Mouse (Mus musculus) hindbrain, embryonic 10.5 days (tissue): ENCODE measurements around the gene Raet1e. TPM values are rescaled to one million over a fixed set of nuclear protein-coding genes. Genes with fewer than 3 reads are reported as not detected.
"Not testable (repeated sequence)": the region's sequence is repeated elsewhere in the genome, so short reads cannot be mapped to it uniquely, and the experiment has no call there.

Experiments
- DNase-seq: peaks from one replicate; pipeline ENCODE4 v3.0.0-alpha.2; 2017; ENCODE audit warnings: low spot score
- H3K27ac ChIP-seq: fragments of 300-500 bp; sonication (generic); 2 replicates; pipeline ENCODE4 v1.5.1; 2016; ENCODE audit warnings: mild to moderate bottlenecking, moderate library complexity
- H3K27me3 ChIP-seq: fragments of 300-500 bp; sonication (generic); 2 replicates; pipeline ENCODE4 v1.6.1; 2016; ENCODE audit warnings: mild to moderate bottlenecking; ENCODE audit not compliant: poor library complexity, insufficient read depth, severe bottlenecking
- H3K36me3 ChIP-seq: fragments of 300-500 bp; sonication (generic); 2 replicates; pipeline ENCODE4 v1.6.1; 2016; ENCODE audit warnings: mild to moderate bottlenecking, moderate library complexity
- H3K4me1 ChIP-seq: fragments of 300-500 bp; sonication (generic); replicated peaks from 2 replicates; pipeline ENCODE4 v1.6.1; 2016; ENCODE audit warnings: mild to moderate bottlenecking
- H3K4me3 ChIP-seq: fragments of 300-500 bp; sonication (generic); 2 replicates; pipeline ENCODE4 v1.5.1; 2016; ENCODE audit warnings: mild to moderate bottlenecking, moderate library complexity
- H3K9me3 ChIP-seq: fragments of 300-500 bp; sonication (generic); 2 replicates; pipeline ENCODE4 v1.6.1; 2016; ENCODE audit warnings: mild to moderate bottlenecking, moderate library complexity
- WGBS: fragments of 180-500 bp; shearing (Covaris S2); methylation state at CpG from one replicate; pipeline ENCODE4 v1.1.7; 2016; 5-methylcytosine and 5-hydroxymethylcytosine counted together
- polyA plus RNA-seq: library from polyadenylated mRNA; unstranded; fragments of >200 nt; fragmentation: Nextera tagmentation; extraction: Ambion mirVana; gene quantifications from 2 replicates; pipeline ENCODE4 v1.2.1, GENCODE M21; 2016

Raet1e gene
- polyA plus RNA-seq, 1 experiment from 2014 or later, result 15.1 TPM

DNA sequence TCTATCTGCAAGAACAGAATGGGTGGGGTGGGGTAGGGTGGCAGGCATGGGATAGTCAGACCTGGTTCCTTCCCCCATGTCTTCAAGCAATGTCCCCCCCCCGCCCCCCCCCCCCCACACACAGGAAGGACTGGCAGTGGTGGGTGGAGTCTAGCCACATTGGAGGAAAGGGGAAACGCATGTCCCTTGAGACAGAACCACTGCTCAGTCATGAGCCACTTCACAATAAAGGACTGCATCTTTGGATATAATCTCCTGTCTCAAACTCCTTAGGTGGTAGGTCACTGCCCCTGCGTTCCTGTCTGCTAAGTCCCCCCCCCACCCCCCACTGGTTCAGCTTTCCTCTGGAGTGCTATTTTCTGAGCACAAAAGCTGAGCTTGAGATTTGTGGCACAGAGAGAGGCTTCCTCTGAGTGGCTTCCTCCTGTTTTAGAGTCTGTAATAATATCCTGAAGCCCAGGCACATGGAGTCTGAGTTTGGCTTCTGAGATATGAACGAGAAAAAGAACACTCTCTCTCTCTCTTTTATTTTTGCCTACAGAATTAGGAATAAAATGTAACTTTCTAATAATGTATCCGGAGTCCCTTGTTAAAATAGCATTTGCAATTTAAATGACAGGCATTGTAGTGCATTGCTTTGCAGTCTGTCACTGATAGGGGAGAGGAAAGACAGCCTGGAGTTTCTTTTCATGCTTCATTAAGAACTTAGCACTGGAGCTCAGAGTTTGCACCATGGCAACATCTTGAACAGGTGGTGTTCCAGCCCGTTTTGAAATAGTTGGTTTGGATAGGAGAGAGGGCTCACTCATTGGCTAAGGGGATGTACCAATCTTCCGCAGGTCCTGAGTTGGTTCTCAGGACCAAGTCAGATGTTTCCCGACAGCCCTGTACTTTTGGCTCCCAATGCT, 112.8 kb downstream of the Raet1e start:
- DNase-seq, result peak; percentile 42
- WGBS, result 18% methylated on average over 7 of the region's 8 CpGs

GRCm38 (mm10) chr10:22272914-22273683, 114.7 kb downstream of the Raet1e start:
- H3K4me1 ChIP-seq, result peaks cover 22% of the 10 kb centered on the region
- peak; percentile 21 for DNase-seq
- H3K4me3 ChIP-seq, result peak overlapping the region; percentile 62
- H3K27ac ChIP-seq, result peak overlapping the region; percentile 76
- H3K27me3 ChIP-seq, result peaks cover 18% of the 10 kb centered on the region
- not testable (repeated sequence) for H3K36me3 ChIP-seq, H3K9me3 ChIP-seq
- WGBS, result 3% methylated on average over 37 of the region's 37 CpGs

More for the DNA sequence above, 112.8 kb downstream of the Raet1e start:
- not testable (repeated sequence) for H3K4me3 ChIP-seq, H3K36me3 ChIP-seq
- H3K4me1 ChIP-seq, result peaks cover 22% of the 10 kb centered on the region
- peaks cover 14% of the 10 kb centered on the region for H3K9me3 ChIP-seq
- peak overlapping the region; percentile 77 for H3K27ac ChIP-seq
- peaks cover 18% of the 10 kb centered on the region for H3K27me3 ChIP-seq

GRCm38 (mm10) chr10:22273684-22274305, 115.4 kb downstream of the Raet1e start:
- peaks cover 18% of the 10 kb centered on the region for H3K27me3 ChIP-seq
- WGBS, result under 1% methylated on average over 41 of the region's 41 CpGs
- peak; percentile 41 for DNase-seq

GRCm38 (mm10) chr10:22274445-22275057, 116.2 kb downstream of the Raet1e start:
- whole genome bisulfite sequencing, result 5% methylated on average over 19 of the region's 19 CpGs
- peak overlapping the region; percentile 76; the same call in 1 of the 2 replicates for H3K27ac ChIP-seq
- peak; percentile 21 for DNase-seq

More at GRCm38 (mm10) chr10:22273684-22274305, 115.4 kb downstream of the Raet1e start:
- Histone ChIP-seq H3K4me1 (peaks cover 22% of the 10 kb centered on the region), H3K27ac (peak overlapping the region; percentile 76), H3K4me3 (peak overlapping the region; percentile 62), H3K9me3 (no peaks in the 10 kb centered on the region), H3K36me3 (no peaks in the 10 kb centered on the region)

DNA sequence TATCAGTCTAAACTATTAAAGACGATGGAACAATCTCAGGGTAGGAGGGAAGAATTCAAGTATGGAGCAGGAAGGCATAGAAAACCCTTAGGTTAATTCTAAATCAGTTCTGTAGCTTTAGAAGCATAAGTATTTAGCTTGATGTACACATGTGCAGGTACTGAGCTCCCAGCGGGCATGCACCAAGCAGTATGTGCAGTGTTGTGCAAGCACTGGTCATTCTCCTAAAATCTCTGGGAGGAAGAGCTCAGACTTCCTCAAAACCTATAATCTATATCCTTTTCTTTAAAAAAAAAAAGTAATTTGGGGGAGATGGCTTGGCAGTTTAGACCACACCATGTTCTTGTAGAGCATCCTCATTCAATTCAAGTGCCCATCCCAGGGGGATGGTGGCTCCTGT, 120.1 kb downstream of the Raet1e start:
- H3K9me3 ChIP-seq, H3K27ac ChIP-seq, DNase-seq, H3K4me3 ChIP-seq, H3K36me3 ChIP-seq: not testable (repeated sequence)
- H3K27me3 ChIP-seq, result peaks cover 19% of the 10 kb centered on the region
- H3K4me1 ChIP-seq, result peaks cover 13% of the 10 kb centered on the region
- WGBS, result 88% methylated on average over 2 of the region's 2 CpGs

More at GRCm38 (mm10) chr10:22274445-22275057, 116.2 kb downstream of the Raet1e start:
- Histone ChIP-seq H3K27me3 (peaks cover 18% of the 10 kb centered on the region), H3K4me3 (peak overlapping the region; percentile 62), H3K36me3 (no peaks in the 10 kb centered on the region), H3K9me3 (no peaks in the 10 kb centered on the region), H3K4me1 (peaks cover 22% of the 10 kb centered on the region)

- Histone ChIP-seq H3K4me1 (no peaks in the 10 kb centered on the region), H3K36me3 (0 out of 2 replicates have a peak, but pooled peaks cover 6% of the 10 kb centered on the region), H3K27me3 (peaks cover 4% of the 10 kb centered on the region), H3K27ac (no peak overlapping the region), H3K9me3 (no peaks in the 10 kb centered on the region), H3K4me3 (no peak overlapping the region)
- 51% methylated on average over 6 of the region's 6 CpGs for WGBS
- no peak for DNase-seq
These were observed 124.4 kb downstream of the Raet1e start for GRCm38 (mm10) chr10:22282816-22283215.

DNA sequence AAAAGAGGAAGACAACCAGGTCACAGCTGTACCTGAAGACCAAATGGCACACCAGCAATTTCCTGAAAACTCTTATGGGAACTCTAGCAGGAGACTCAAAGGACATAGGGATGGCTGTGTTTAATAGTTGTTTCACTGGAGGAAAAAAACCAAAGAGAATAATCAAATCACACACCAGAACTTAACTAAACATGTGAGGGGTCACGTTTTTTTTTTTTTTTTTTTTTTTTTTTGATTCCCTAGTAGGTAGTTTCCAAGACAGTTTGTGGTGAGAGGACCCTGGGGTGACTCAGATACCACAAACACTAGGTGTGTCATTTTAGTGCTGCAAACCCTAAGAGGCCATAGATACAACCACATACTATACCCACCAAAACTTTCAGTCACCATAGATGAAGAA, 137.3 kb downstream of the Raet1e start:
- DNase-seq, result no peak
- Histone ChIP-seq H3K27ac (no peak overlapping the region), H3K4me1 (peaks cover 12% of the 10 kb centered on the region), H3K36me3 (no peaks in the 10 kb centered on the region), H3K9me3 (no peaks in the 10 kb centered on the region), H3K4me3 (no peak overlapping the region), H3K27me3 (no peaks in the 10 kb centered on the region)
- WGBS, result 47% methylated on average over 1 of the region's 1 CpGs

- H3K27ac ChIP-seq, result no peak overlapping the region
- H3K36me3 ChIP-seq, result no peaks in the 10 kb centered on the region
- no peaks in the 10 kb centered on the region for H3K27me3 ChIP-seq
- H3K4me3 ChIP-seq, result no peak overlapping the region
- peaks cover 12% of the 10 kb centered on the region for H3K4me1 ChIP-seq
- DNase-seq, result no peak
- no peaks in the 10 kb centered on the region for H3K9me3 ChIP-seq
- 86% methylated on average over 5 of the region's 5 CpGs for WGBS
These were observed 138.8 kb downstream of the Raet1e start for GRCm38 (mm10) chr10:22297033-22297762.

GRCm38 (mm10) chr10:22297766-22298461, 139.5 kb downstream of the Raet1e start:
- H3K27me3 ChIP-seq, result no peaks in the 10 kb centered on the region
- H3K4me1 ChIP-seq, result peaks cover 12% of the 10 kb centered on the region
- no peak for DNase-seq
- H3K27ac ChIP-seq, result no peak overlapping the region
- 66% methylated on average over 8 of the region's 8 CpGs for WGBS
- no peaks in the 10 kb centered on the region for H3K9me3 ChIP-seq
- H3K36me3 ChIP-seq, result no peaks in the 10 kb centered on the region
- H3K4me3 ChIP-seq, result no peak overlapping the region

GRCm38 (mm10) chr10:22299324-22299723, 141.0 kb downstream of the Raet1e start:
- H3K27me3 ChIP-seq, result no peaks in the 10 kb centered on the region
- H3K36me3 ChIP-seq, result no peaks in the 10 kb centered on the region
- no peaks in the 10 kb centered on the region for H3K9me3 ChIP-seq
- no peak for DNase-seq
- 79% methylated on average over 2 of the region's 2 CpGs for WGBS
- H3K4me1 ChIP-seq, result peaks cover 8% of the 10 kb centered on the region
- H3K4me3 ChIP-seq, result no peak overlapping the region
- H3K27ac ChIP-seq, result no peak overlapping the region

DNA sequence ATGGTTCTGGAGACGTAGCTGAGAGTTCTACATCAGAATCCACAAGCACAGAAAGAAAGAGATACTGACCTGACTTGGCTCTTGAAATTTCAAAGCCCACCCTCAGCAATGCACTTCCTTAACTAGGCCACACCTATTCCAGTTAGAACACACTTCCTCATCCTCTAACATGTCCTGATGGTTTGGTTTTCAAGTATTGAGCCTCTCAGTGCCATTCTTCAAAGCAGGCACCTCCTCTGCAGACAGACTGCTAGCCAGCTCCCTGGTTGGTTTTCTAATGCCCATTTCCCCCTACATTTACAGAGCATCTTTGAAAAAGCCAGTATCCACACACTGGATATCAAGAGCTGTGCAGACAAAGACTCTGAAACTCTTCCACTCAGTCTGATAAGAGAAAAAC, 143.3 kb downstream of the Raet1e start:
- no peaks in the 10 kb centered on the region for H3K27me3 ChIP-seq
- no peak overlapping the region for H3K27ac ChIP-seq
- no peak overlapping the region for H3K4me3 ChIP-seq
- no peaks in the 10 kb centered on the region for H3K9me3 ChIP-seq
- DNase-seq, result no peak
- no peaks in the 10 kb centered on the region for H3K36me3 ChIP-seq
- H3K4me1 ChIP-seq, result peaks cover 8% of the 10 kb centered on the region
- WGBS, result 77% methylated on average over 1 of the region's 1 CpGs
